Mouse (Mus musculus) C2C12 (cell line): ENCODE measurements around the gene Nlk. TPM values are rescaled to one million over a fixed set of nuclear protein-coding genes. Genes with fewer than 3 reads are reported as not detected.
"Not testable (repeated sequence)": the region's sequence is repeated elsewhere in the genome, so short reads cannot be mapped to it uniquely, and the experiment has no call there.

Experiments used
- H3K27me3 ChIP-seq: one replicate; pipeline ENCODE4 v1.6.1; 2011; ENCODE audit not compliant: control insufficient read depth, insufficient read depth, insufficient read length
- H3K36me3 ChIP-seq: one replicate; pipeline ENCODE4 v1.6.1; 2011; ENCODE audit not compliant: control insufficient read depth, insufficient read depth
- H3K4me3 ChIP-seq: one replicate; pipeline ENCODE4 v1.5.1; 2011; ENCODE audit warnings: mild to moderate bottlenecking, control low read depth; ENCODE audit not compliant: poor library complexity, insufficient read depth, severe bottlenecking
- H3K79me2 ChIP-seq: one replicate; pipeline ENCODE4 v1.6.1; 2011; ENCODE audit not compliant: control insufficient read depth, insufficient read depth
- H3K79me3 ChIP-seq: one replicate; pipeline ENCODE4 v1.6.1; 2011; ENCODE audit warnings: low read depth, control low read depth
- H3ac ChIP-seq: one replicate; pipeline ENCODE3; 2011; ENCODE audit warnings: low read depth; ENCODE audit not compliant: control insufficient read depth, insufficient read length
- CEBPB ChIP-seq: IDR thresholded peaks from one replicate; pipeline ENCODE4 v1.6.1; 2011; ENCODE audit warnings: low read depth, mild to moderate bottlenecking, control low read depth, moderate library complexity
- CTCF ChIP-seq: IDR thresholded peaks from one replicate; pipeline ENCODE4 v1.5.1; 2011; ENCODE audit not compliant: control insufficient read depth, insufficient read depth, insufficient read length
- FOSL1 ChIP-seq: IDR thresholded peaks from one replicate; pipeline ENCODE4 v1.8.0; 2011; ENCODE audit warnings: mild to moderate bottlenecking, low read length; ENCODE audit not compliant: poor library complexity, insufficient read depth, severe bottlenecking
- MAX ChIP-seq: IDR thresholded peaks from one replicate; pipeline ENCODE4 v1.6.1; 2011; ENCODE audit warnings: mild to moderate bottlenecking, control low read depth
- MYOD1 ChIP-seq: IDR thresholded peaks from one replicate; pipeline ENCODE4 v1.6.1; 2011; ENCODE audit warnings: low read depth; ENCODE audit not compliant: control insufficient read depth, insufficient read length
- MYOG ChIP-seq: IDR thresholded peaks from one replicate; pipeline ENCODE4 v1.6.1; 2011; ENCODE audit not compliant: control insufficient read depth, insufficient read length; ENCODE audit errors: extremely low read depth
- USF1 ChIP-seq: IDR thresholded peaks from one replicate; pipeline ENCODE4 v1.6.1; 2011; ENCODE audit warnings: low read depth, mild to moderate bottlenecking, control low read depth, moderate library complexity
- polyA plus RNA-seq: library from polyadenylated mRNA; unstranded; fragments of >200 nt; fragmentation: generic; extraction: Trizol; gene quantifications from one replicate; pipeline ENCODE4 v1.2.1, GENCODE M21; 2012; ENCODE audit warnings: missing spikeins

Nlk gene
- polyA plus RNA-seq, 1 experiment, result 5.9 TPM

GRCm38 (mm10) chr11:78681058-78681457, 16.1 kb downstream of the Nlk start:
- Histone ChIP-seq H3ac (no peak overlapping the region), H3K4me3 (no peak overlapping the region), H3K36me3 (peaks cover 18% of the 10 kb centered on the region), H3K79me2 (peaks cover 28% of the 10 kb centered on the region), H3K27me3 (no peaks in the 10 kb centered on the region), H3K79me3 (peaks cover 5% of the 10 kb centered on the region)
- no peak for TF ChIP-seq USF1
- no peak for TF ChIP-seq MYOD1
- TF ChIP-seq FOSL1, result no peak
- no peak for TF ChIP-seq CTCF
- TF ChIP-seq MYOG, result no peak
- TF ChIP-seq CEBPB, result no peak
- no peak for TF ChIP-seq MAX

GRCm38 (mm10) chr11:78678761-78679160, 18.4 kb downstream of the Nlk start:
- no peaks in the 10 kb centered on the region for H3K27me3 ChIP-seq
- TF ChIP-seq USF1, result no peak
- TF ChIP-seq FOSL1, result no peak
- TF ChIP-seq CEBPB, result no peak
- TF ChIP-seq MAX, result no peak
- TF ChIP-seq MYOD1, result no peak
- no peak for TF ChIP-seq CTCF
- no peak for TF ChIP-seq MYOG
- H3K79me3 ChIP-seq, result peaks cover 3% of the 10 kb centered on the region
- H3K36me3 ChIP-seq, result peaks cover 18% of the 10 kb centered on the region
- H3K4me3 ChIP-seq, result no peak overlapping the region
- no peak overlapping the region for H3ac ChIP-seq
- peaks cover 21% of the 10 kb centered on the region for H3K79me2 ChIP-seq

GRCm38 (mm10) chr11:78668647-78669046, 28.5 kb downstream of the Nlk start:
- no peak for TF ChIP-seq MAX
- no peak for TF ChIP-seq USF1
- no peak for TF ChIP-seq MYOG
- no peak for TF ChIP-seq FOSL1
- TF ChIP-seq CTCF, result no peak
- TF ChIP-seq CEBPB, result no peak
- Histone ChIP-seq H3ac (no peak overlapping the region), H3K4me3 (no peak overlapping the region), H3K27me3 (no peaks in the 10 kb centered on the region), H3K79me3 (peaks cover 18% of the 10 kb centered on the region), H3K79me2 (peaks cover 53% of the 10 kb centered on the region), H3K36me3 (no peaks in the 10 kb centered on the region)

GRCm38 (mm10) chr11:78664853-78665252, 32.3 kb downstream of the Nlk start:
- peaks cover 76% of the 10 kb centered on the region for H3K79me2 ChIP-seq
- H3K27me3 ChIP-seq, result no peaks in the 10 kb centered on the region
- H3K36me3 ChIP-seq, result no peaks in the 10 kb centered on the region
- TF ChIP-seq MAX, result no peak
- TF ChIP-seq FOSL1, result no peak
- TF ChIP-seq USF1, result no peak
- TF ChIP-seq CTCF, result no peak
- TF ChIP-seq CEBPB, result no peak
- TF ChIP-seq MYOD1, result no peak
- no peak for TF ChIP-seq MYOG
- no peak overlapping the region for H3K4me3 ChIP-seq
- peaks cover 15% of the 10 kb centered on the region for H3K79me3 ChIP-seq
- H3ac ChIP-seq, result no peak overlapping the region

- H3K27me3 ChIP-seq, result no peaks in the 10 kb centered on the region
- no peaks in the 10 kb centered on the region for H3K36me3 ChIP-seq
- peaks cover 78% of the 10 kb centered on the region for H3K79me2 ChIP-seq
- peaks cover 15% of the 10 kb centered on the region for H3K79me3 ChIP-seq
- H3K4me3 ChIP-seq, result no peak overlapping the region
- no peak overlapping the region for H3ac ChIP-seq
- TF ChIP-seq USF1, result no peak
- TF ChIP-seq MAX, result no peak
- no peak for TF ChIP-seq CEBPB
- no peak for TF ChIP-seq MYOD1
- no peak for TF ChIP-seq CTCF
- TF ChIP-seq FOSL1, result no peak
- TF ChIP-seq MYOG, result no peak
These were observed 33.3 kb downstream of the Nlk start for GRCm38 (mm10) chr11:78663916-78664315.

GRCm38 (mm10) chr11:78649143-78649542, 48.0 kb downstream of the Nlk start:
- peaks cover 9% of the 10 kb centered on the region for H3K79me3 ChIP-seq
- TF ChIP-seq MAX, result no peak
- no peak for TF ChIP-seq MYOD1
- TF ChIP-seq USF1, result no peak
- no peak for TF ChIP-seq CTCF
- no peak for TF ChIP-seq MYOG
- TF ChIP-seq FOSL1, result no peak
- no peak for TF ChIP-seq CEBPB
- H3K36me3 ChIP-seq, result peaks cover 5% of the 10 kb centered on the region
- H3ac ChIP-seq, result no peak overlapping the region
- no peaks in the 10 kb centered on the region for H3K27me3 ChIP-seq
- H3K4me3 ChIP-seq, result no peak overlapping the region
- H3K79me2 ChIP-seq, result peaks cover 20% of the 10 kb centered on the region

- H3ac ChIP-seq, H3K4me3 ChIP-seq, H3K79me3 ChIP-seq, H3K36me3 ChIP-seq, H3K27me3 ChIP-seq: not testable (repeated sequence)
- H3K79me2 ChIP-seq, result peaks cover 20% of the 10 kb centered on the region
These were observed 48.8 kb downstream of the Nlk start for GRCm38 (mm10) chr11:78648405-78648804.
